In genomic region chr2:71680746-71681145, GRCm38 (mm10) we compare ENCODE assay signal across 23 mouse cellular contexts.
DNase-seq lines count a peak whose midpoint lies in the region; ATAC-seq and TF ChIP-seq lines count a peak whose summit lies in the region.
"Had no signal": no experiment of that assay in that cellular context is flagged by ENCODE, and none has a peak within 500 bp of the region (broad histone marks: within the 10 kb centered on the region; RNA-seq: fewer than 3 reads in every experiment).

No protein-coding gene starts in this region.

- no peak for DNase-seq in testis, postnatal 10 days (ENCODE audit: low spot score)
- peak; percentile 41 for DNase-seq in ZHBTc4 (ENCODE audit: low read depth, low spot score)
- no peak for DNase-seq in embryonic facial prominence, embryonic 11.5 days (ENCODE audit: low spot score)
- no peak for DNase-seq in right cerebral cortex, postnatal 4 days
- DNase-seq in spleen, postnatal 10 days (ENCODE audit: low spot score in 2 of 2), result no peak
- no peak for DNase-seq in urinary bladder, postnatal 36 days (ENCODE audit: low spot score in 2 of 2)
- DNase-seq: adrenal gland, adult 2 months; adrenal gland, postnatal 14 days; cerebellum, adult 11-12 months; cerebellum, adult 8-10 months; cerebellum, postnatal 10 days; cerebellum, postnatal 36 days; forebrain, postnatal 0 days; heart, adult 11 months had no signal

- no peak overlapping the region for H3K27ac ChIP-seq in testis, adult 2 months (ENCODE audit: control insufficient read depth, insufficient read depth, low read depth, low read length)
- 0 out of 2 replicates have a peak overlapping the region, but pooled peaks have one; percentile 31 for H3K27ac ChIP-seq in embryonic facial prominence, embryonic 11.5 days (replicated peaks; ENCODE audit: low read depth, low read length)
- peak overlapping the region; percentile 35; the same call in 1 of the 2 replicates for H3K27ac ChIP-seq in limb, embryonic 12.5 days
- H3K27ac ChIP-seq: embryonic facial prominence, embryonic 13.5 days; forebrain, embryonic 13.5 days; hindbrain, embryonic 12.5 days; hindbrain, embryonic 15.5 days had no signal

- H3K9ac ChIP-seq in embryonic facial prominence, embryonic 11.5 days (replicated peaks; ENCODE audit: low read length), result no peak overlapping the region
- H3K9ac ChIP-seq in limb, embryonic 12.5 days (replicated peaks), result no peak overlapping the region
- H3K9ac ChIP-seq: embryonic facial prominence, embryonic 13.5 days; forebrain, embryonic 13.5 days; forebrain, postnatal 0 days; hindbrain, embryonic 12.5 days; hindbrain, embryonic 15.5 days had no signal

- TF ChIP-seq CTCF in testis, adult 2 months (IDR thresholded peaks at IDR 0.05; ENCODE audit: control insufficient read depth, insufficient read depth, insufficient replicate concordance, low read depth, low read length), result no peak

- no peak for ATAC-seq in embryonic facial prominence, embryonic 11.5 days (replicated peaks; ENCODE audit: insufficient number of reproducible peaks, low FRiP score, low TSS enrichment, low read depth)
- no peak for ATAC-seq in limb, embryonic 12.5 days (ENCODE audit: insufficient number of reproducible peaks, insufficient read depth, low FRiP score, low TSS enrichment, low read depth)
- ATAC-seq: CD4-positive, CD25-positive, alpha-beta regulatory T cell, adult 4 months; forebrain, embryonic 13.5 days; forebrain, postnatal 0 days had no signal

- H3K4me1 ChIP-seq in testis, adult 2 months (ENCODE audit: control insufficient read depth, insufficient read depth, low read length), result no peaks in the 10 kb centered on the region
- H3K4me1 ChIP-seq in embryonic facial prominence, embryonic 11.5 days (ENCODE audit: control insufficient read depth, insufficient read depth, low read length), result no peaks in the 10 kb centered on the region
- peaks cover 7% of the 10 kb centered on the region for H3K4me1 ChIP-seq in limb, embryonic 12.5 days (replicated peaks)
- H3K4me1 ChIP-seq: hindbrain, embryonic 12.5 days had no signal

- no peak overlapping the region for H3K4me2 ChIP-seq in embryonic facial prominence, embryonic 11.5 days (ENCODE audit: low read depth, low read length)
- H3K4me2 ChIP-seq in limb, embryonic 12.5 days, result no peak overlapping the region
- H3K4me2 ChIP-seq: embryonic facial prominence, embryonic 13.5 days; forebrain, embryonic 13.5 days; heart, embryonic 11.5 days; hindbrain, embryonic 12.5 days; hindbrain, embryonic 15.5 days had no signal

- no peaks in the 10 kb centered on the region for H3K36me3 ChIP-seq in testis, adult 2 months (ENCODE audit: control insufficient read depth, insufficient read depth, low read length)
- no peaks in the 10 kb centered on the region for H3K36me3 ChIP-seq in embryonic facial prominence, embryonic 11.5 days (replicated peaks; ENCODE audit: control insufficient read depth, insufficient read depth, low read depth, low read length)
- H3K36me3 ChIP-seq in limb, embryonic 12.5 days, result no peaks in the 10 kb centered on the region
- H3K36me3 ChIP-seq: embryonic facial prominence, embryonic 13.5 days; hindbrain, embryonic 12.5 days; hindbrain, embryonic 15.5 days had no signal

- H3K27me3 ChIP-seq in testis, adult 2 months (ENCODE audit: control insufficient read depth, insufficient read depth, low read length), result no peaks in the 10 kb centered on the region
- no peaks in the 10 kb centered on the region for H3K27me3 ChIP-seq in embryonic facial prominence, embryonic 11.5 days (ENCODE audit: control insufficient read depth, insufficient read depth, low read length)
- no peaks in the 10 kb centered on the region for H3K27me3 ChIP-seq in limb, embryonic 12.5 days
- H3K27me3 ChIP-seq: embryonic facial prominence, embryonic 13.5 days; forebrain, embryonic 13.5 days; hindbrain, embryonic 12.5 days; hindbrain, embryonic 15.5 days had no signal

- WGBS in embryonic facial prominence, embryonic 11.5 days, result 17% methylated on average over 1 of the region's 1 CpGs
- WGBS in limb, embryonic 12.5 days, result 26% methylated on average over 1 of the region's 1 CpGs

- H3K4me3 ChIP-seq in testis, adult 2 months (ENCODE audit: control insufficient read depth, low read depth, low read length), result peak overlapping the region; percentile 46; the same call in 1 of the 2 replicates
- no peak overlapping the region for H3K4me3 ChIP-seq in embryonic facial prominence, embryonic 11.5 days (ENCODE audit: low read depth, low read length)
- no peak overlapping the region for H3K4me3 ChIP-seq in limb, embryonic 12.5 days (replicated peaks)
- H3K4me3 ChIP-seq: embryonic facial prominence, embryonic 13.5 days; erythroblast, embryonic 14.5 days; forebrain, embryonic 13.5 days; hindbrain, embryonic 12.5 days; hindbrain, embryonic 15.5 days had no signal

- H3K9me3 ChIP-seq in embryonic facial prominence, embryonic 11.5 days (replicated peaks; ENCODE audit: control insufficient read depth, low read length), result no peaks in the 10 kb centered on the region
- H3K9me3 ChIP-seq in limb, embryonic 12.5 days, result no peaks in the 10 kb centered on the region
- H3K9me3 ChIP-seq: embryonic facial prominence, embryonic 13.5 days; forebrain, embryonic 13.5 days; hindbrain, embryonic 12.5 days; hindbrain, embryonic 15.5 days had no signal

- no peak for TF ChIP-seq POLR2A in testis, adult 2 months (IDR thresholded peaks at IDR 0.05; ENCODE audit: control insufficient read depth, low read depth, low read length)
